Mouse (Mus musculus): ENCODE results near the gene Alk.

The Alk gene

DNA sequence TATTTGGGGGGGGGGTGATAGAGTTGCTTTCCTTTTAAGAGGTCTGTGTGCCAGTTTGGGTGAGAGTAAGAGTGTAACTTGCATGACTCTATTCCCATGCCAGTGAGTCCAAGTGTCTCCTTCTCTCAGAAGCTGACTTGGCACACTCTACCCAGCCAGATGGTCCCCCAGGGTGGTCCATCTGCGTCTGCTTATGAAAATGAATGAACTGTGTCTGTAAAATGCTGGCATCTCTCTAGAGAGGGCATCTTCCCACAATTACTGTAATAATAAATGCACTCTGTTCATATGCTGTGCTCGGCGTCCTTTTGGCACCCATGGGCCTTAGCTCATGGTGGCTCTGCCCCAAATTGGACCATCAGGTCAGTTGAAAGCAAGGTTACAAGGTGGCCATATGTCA, 589.2 kb downstream of the Alk start:
- DNase-seq, result no peak

GRCm38 (mm10) chr17:72012775-72013174, 591.7 kb downstream of the Alk start:
- DNase-seq, result no peak

- no peak for DNase-seq
Observed at GRCm38 (mm10) chr17:72009836-72010235, 594.6 kb downstream of the Alk start.

DNA sequence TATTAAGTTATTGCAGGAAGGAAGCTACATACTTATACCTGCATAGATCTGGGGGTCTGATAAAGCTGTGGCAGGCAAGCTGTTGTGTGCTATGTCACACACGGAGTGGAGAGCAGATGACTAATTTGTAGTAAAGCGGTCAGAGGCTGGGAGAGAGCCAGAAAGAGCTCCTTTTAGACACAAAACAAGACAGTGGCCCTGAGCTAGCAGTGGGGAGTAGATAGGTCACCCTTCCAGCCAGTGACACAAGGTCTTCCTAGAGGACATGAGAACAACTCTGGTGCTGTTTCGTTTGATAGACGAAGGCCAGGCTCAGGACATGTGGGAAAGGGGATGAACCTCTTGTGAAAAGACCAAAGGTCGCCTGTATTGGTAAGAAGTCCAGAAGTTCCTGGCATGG, 596.0 kb downstream of the Alk start:
- no peak for DNase-seq

DNA sequence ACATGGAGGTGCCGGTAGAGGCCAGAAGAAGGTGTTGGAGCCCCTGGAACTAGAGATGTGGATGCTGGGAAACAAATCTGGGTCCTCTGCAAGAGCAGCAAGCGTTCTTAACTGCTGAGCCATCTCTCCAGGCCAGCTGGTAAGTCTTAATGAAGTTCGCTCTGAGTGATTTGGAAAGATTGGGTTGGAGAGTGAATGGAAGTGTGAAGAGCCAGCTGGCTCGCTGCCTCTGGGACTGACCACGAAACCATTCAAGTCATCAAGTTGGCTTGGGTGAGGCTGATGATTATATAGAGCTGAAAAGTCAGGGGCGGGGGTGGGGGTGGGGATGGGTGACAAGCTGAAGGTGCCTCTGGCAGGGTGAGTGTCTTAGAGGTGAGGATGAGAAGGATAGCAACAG, 599.1 kb downstream of the Alk start:
- DNase-seq, result no peak

GRCm38 (mm10) chr17:71999527-72000482, 604.6 kb downstream of the Alk start:
- DNase-seq, result no peak

DNA sequence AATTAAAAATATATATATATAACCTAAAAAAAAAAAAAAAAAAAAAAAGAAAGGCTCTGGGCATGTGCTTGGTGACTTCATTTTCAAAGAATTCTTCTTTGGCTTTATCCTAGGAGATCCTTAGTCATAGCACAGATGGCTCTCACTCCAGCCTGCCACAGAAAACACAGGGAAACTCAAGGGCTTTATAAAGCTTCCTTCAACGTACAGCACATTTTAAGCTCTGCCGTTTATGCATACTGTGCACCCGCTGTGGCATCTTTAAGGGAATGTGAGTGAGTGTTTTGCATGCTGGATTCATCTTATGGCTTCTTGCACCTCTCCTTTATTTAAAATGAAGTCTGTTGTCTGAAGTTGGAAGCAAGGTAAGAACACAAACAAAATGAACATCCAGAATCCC, 606.7 kb downstream of the Alk start:
- no peak for DNase-seq

- no peak for DNase-seq
Observed at GRCm38 (mm10) chr17:71995539-71995938, 608.9 kb downstream of the Alk start.

GRCm38 (mm10) chr17:71994144-71994543, 610.3 kb downstream of the Alk start:
- no peak for DNase-seq

GRCm38 (mm10) chr17:71993011-71993410, 611.4 kb downstream of the Alk start:
- DNase-seq, result no peak

- no peak for DNase-seq
Observed at GRCm38 (mm10) chr17:71991260-71991659, 613.2 kb downstream of the Alk start.

DNA sequence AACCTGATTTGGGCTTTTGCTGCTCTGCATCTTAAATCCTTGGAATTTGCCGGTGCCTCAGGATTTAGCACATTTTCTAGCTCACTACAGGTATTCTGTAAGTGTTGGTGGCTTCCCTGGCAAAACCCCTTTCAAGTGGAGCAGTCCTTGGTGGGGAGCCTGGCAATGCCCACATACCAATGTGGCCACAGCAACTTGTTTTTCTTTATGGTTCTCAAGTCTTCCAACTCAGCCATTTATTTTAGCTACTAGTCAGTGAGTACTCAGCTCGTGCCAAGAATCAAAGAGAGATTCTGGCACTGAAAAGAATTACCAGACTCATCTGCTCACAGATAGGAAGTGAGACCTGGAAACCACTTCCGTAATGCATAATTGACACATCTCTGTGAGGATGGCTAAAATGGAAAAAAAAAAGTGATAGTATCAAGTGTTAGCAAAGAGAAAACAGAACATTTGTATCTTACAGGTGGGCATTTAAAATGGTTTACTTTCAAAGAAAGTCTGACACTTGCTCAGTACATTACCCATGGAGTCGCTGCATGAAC, 614.2 kb downstream of the Alk start:
- no peak for DNase-seq

DNA sequence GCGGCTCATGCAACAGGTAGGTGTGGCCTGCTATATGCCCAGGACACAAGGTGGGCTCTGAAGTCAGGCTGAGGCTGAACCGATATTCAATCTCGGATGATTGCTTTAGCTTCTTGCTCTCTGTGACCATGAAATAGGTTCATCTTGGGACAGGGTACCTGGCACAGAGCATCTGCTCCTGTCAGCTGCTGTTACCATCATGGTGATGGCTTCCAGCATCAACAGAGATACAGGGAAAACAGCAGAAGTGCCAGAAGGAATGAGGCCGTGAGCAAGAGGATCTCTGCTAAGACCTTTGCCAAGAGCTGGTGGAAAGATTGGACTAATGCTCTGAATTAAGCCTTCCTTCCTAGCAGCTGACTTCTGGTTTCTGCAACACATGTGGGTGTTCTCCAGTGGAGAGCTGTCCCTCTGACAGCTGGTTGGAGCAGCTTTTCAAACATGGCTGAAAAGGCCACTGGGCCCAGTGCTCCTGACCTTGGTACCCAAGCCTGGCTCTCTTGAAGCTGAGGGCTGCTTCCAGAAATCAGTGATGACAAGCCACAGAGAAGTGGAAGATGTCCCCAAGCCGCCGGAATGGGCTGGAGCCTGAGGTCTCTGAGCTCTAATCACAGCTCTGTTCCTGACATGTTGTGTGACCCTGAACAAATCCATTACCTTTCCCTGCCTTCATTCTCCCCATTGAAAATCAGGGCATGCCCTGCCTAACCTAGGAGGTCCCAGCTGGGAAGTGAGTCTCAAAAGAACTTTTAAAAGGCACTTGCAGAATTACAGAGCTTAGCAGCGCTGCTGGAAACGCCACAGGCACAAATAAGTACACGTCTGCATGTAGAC, 615.5 kb downstream of the Alk start:
- DNase-seq, result no peak

DNA sequence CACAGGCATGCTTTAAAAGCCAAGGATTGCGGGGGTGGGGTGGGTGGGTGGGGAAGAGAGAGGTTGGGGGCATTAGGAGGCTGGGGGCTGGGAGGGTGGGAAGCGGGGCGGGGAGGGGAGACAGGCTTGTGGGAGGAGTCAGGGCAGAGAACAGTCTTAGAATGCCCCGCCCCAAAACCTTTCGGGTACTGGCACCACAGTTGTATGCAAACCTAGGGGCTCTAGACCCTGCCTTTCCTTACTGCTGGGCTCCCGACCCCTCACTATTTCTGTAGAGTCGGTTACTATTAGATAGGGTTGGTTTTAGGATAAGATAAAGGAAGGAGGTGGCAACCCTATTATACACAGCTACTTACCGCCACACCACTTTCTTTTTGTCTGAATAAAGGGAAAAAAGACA, 617.4 kb downstream of the Alk start:
- DNase-seq, result no peak

GRCm38 (mm10) chr17:71986456-71986855, 618.0 kb downstream of the Alk start:
- DNase-seq, result peak; percentile 62 to 75

DNA sequence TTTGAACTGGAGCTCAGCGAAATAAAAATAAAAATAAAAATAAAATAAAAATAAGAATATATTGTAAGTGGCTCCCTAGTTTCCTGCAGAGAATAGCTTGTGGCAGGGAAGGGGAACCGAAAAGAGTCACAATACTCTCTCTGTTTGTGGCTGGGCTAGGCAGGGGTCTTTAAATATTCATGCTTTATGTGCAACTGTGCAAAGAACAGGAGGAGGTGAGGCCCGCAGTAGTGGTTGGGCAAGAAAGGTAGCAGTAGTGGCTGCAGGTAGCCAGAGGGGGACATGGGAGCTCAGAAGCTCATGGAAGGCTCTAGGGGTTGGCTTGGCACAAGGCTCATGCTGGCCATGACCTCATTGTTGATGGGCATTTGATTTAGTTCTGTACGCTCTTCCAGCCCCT, 623.2 kb downstream of the Alk start:
- DNase-seq, result no peak

DNA sequence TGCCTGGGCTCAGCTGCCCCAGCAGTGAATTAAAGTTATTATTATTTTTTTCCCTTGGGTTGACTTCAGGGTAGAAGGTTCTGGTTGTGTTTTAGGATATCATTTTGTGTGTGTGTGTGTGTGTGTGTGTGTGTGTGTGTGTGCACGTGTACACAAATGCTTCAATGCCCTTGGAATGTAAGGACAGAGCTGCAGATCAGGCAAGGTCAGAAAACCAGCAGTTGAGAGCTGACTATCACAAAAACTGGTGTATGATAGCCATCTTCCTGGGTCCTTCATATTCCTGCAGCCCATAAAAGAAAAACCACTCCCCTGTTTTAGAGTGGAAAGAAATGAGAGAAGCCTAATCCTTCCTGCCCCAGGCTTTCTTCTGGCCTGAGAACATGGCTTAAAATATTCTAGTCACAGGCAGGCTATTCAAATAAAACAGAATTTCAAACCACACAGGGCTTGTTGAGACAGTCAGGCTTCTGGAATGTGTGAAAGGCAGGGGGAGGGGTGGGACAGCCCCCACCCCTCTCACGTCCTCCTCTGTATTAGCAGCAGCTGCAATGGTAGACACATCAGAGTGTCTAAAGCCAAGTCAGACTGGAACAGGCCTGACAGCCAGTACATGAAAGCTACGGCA, 623.8 kb downstream of the Alk start:
- peak; percentile 31 to 51 for DNase-seq

DNA sequence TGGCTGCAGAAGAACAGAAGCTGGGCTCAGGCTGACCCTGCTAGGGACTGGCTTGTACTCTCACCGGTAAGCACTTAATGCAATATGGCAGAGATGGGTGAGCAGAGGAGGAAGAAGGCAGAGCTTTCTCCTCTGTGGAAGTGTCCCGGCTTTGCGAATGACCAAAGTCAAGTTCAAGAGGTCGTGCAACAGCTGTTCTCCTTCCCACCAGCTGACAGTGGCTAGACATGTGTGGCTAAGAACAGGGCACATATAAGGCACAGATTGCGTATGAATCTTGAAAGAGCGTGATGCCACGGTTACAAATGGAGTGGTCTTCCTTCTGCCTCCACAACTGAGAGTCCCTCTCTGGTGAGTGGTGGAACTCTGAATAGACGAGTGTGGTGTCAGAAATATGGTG, 625.3 kb downstream of the Alk start:
- no peak for DNase-seq

DNA sequence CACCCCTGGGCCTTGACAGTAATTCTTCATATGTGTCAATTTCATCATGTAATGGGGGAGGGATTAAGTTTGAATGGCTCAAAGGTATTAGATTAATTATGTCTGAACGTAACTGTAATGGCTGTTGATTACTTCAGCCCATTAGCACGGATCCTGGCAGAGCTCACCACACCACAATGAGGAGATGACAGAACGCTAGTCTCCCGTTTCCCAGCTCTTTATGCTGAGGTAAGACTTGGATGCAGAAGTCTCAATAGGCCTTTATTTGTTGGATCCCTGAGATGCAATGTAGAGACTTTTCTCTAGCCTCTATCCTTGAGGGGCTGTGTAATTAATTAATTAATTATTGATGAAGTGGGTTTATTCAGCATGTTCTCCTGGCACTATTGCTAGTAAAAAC, 627.8 kb downstream of the Alk start:
- DNase-seq, result no peak

DNA sequence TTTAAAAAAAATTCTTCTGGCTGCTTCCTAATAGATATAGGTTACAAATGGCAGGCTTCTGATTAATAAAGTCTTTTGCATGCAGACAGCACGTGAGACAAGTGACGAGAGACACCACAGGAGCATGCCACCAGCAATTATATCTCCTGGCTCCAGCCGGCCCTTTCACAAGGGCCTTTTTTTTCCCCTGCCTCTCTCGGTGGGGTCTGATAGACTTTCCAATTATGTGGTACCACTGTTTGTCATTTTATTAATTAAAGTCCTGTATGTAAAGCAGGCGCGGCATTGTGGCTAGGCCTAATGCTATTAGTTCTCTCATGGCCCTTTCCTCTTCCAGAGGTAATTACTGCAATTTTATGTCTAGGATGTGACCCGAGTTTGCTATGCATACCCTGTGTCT, 630.7 kb downstream of the Alk start:
- DNase-seq, result no peak

DNA sequence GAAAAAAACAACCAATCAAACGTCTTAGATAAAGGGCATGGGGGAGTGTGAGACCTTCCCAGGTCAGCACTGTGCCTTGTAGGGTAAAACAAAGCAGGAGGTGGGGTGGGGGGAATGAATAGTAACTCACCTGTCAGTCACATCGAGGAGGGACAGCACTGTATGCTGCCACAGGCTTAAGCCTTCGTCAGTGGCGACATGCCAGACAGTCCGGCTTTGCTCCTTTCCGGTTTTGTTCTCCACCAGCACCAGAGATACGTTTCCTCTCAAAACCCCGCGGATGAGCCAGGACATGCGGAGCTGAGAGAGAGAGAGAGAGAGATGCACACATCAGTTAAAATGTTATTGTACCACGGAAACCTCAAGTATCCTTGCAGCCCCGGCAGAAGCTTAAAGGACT, 637.1 kb downstream of the Alk start:
- no peak for DNase-seq

DNA sequence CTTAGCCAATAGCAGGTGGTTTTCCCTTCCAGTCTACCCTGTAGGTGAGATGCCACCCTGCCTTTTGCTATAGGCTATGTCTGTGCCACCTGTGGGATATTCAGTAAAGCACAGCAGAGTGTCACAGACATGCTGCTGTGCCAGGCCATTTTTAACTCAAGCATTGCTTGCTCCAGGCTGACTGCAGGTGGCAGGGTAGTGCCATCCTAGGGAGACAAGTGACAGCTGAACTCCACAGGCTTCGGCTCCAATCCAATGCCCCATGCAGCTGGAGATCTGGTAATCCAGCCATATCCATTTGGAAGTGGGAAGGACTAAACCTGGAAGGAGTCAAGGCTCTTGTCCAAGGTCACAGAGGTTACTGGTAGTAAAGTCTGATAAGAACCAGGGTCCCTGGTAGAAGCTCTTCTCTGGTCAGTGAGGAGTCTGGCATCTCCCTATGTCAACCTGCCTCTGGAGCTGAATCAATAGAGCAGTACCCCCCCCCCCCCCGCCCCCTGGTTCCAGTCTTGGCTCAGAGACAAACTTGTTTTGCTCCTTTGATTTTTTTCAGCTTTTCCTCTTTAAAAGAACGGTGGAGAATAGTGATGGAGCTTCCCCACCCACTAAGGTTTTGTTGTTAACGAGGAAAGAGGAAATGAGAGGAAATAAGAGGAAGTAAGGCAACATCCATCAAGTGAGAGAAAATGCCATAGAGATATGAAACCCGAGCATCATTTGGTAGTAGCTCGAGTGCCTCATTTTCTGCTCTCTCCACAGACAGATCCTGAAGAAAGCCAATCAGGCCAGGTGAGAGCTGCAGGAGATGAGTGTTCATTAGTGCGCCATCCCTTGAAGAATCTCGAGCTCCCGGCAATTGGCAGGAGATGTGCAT, 638.5 kb downstream of the Alk start:
- peak; percentile 66 to 78 for DNase-seq
